Mouse (Mus musculus) granulocyte monocyte progenitor cell, adult 5-6 weeks (primary cell): Measurements from ENCODE around the gene Ovca2. TPM values are rescaled to one million over a fixed set of nuclear protein-coding genes. Genes with fewer than 3 reads are reported as not detected.

ENCODE experiments used
- ATAC-seq: replicated peaks from 2 replicates; pipeline ENCODE4 v1.8.0; 2016; ENCODE audit warnings: mild to moderate bottlenecking, moderate TSS enrichment, inconsistent platforms; ENCODE audit not compliant: poor library complexity, severe bottlenecking
- total RNA-seq, 2 experiments: library from RNA; stranded (forward) in 1 of 2; stranded (reverse) in 1 of 2; fragments of 200-712, 200-1000 nt in 1 of 2; fragments of >200 nt in 1 of 2; fragmentation: Nextera tagmentation in 1 of 2; gene quantifications; 2 replicates each; pipeline ENCODE4 v1.2.3; 2014 to 2017

Gene Ovca2
- total RNA-seq (2014; fragmentation: Nextera tagmentation), result 17.1 and 20.1 TPM in 2 replicates
- total RNA-seq (2017), result 16.1 and 16.4 TPM in 2 replicates

DNA sequence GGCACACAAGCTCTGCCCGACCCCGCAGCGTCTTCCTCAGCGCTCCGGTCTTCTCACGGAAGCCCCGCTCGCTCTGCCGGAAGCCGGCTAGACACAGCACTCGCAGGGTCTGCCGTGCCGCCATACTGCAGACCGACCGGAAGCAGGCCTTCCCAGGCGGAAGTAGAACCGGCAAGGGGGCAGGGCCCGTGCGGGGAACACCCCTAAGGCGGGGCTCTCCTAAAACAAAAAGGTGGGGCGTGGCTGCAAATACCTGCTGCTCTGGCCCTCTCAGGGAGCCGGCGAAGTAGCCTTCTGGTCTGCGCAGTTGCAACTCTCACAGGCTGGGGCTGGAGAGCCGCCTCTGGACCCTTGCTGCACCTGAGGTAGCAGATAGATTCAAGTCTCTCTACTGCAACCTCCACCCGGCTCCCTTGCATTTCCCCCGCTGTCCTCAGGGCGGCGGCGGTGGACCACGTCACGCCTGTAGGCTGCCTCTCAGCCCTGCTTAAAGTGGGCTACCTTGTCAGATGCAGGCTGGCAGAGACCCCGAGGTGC, at the start of gene Ovca2:
Gene Ovca2, minus strand, starts transcription at position 164 of the 537 bp plus-strand sequence.
- ATAC-seq, result peak; percentile 98

DNA sequence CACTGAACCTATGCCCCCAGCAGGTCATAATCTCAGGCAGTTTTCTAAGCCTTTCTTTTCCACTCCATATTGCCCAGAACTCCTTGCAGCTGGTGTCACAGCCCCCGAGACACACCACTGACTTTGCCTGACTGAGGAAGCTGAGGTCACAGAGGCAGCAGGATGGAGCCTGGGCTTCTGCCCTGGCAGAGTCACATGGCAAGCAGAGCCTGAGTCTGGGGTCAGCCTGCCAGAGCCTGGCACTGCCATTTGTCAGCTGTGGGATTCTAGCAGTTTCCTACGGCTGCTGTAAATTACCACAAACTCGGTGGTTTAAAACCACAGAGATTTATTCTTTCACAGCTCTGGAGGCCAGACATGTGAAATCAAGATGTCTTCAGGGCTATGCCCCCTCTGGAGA, 49.0 kb upstream of the Ovca2 start:
- ATAC-seq, result peak; percentile 52; the same call in 1 of the 2 replicates

DNA sequence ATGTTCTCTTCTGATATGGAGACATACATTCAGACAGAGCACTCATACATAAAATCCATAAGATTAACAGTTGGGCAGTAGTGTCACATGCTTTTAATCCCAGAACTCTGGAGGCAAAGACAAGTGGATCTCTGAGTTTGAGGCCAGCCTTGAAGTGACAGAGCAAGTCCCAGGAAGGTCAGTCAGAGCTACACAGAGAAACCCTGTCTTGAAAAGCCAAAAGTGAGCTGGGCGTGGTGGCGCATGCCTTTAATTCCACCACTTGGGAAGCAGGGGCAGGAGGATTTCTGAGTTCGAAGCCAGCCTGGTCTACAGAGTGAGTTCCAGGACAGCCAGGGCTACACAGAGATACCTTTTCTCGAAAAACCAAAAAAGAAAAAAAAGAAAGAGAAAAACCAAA, 46.2 kb upstream of the Ovca2 start:
- no peak for ATAC-seq

DNA sequence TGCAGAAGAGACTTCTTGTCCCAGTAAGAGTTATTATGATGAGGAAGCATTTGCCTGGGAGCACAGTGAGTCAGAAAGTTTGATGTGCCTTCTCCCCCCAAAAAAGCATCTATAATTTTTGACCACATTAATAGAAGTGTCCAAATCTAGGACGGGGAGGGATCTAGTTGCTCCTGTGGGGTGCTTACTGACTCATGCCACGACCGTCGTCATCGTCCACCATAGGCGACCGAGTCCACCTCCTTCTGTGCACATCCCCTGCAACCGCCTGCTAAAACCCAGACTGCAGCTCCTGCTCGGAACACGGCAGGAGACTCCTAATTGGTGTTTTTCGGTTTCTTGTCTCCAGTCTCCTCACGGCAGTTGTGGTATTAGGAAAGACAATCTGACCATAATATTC, 45.4 kb upstream of the Ovca2 start:
- no peak for ATAC-seq

DNA sequence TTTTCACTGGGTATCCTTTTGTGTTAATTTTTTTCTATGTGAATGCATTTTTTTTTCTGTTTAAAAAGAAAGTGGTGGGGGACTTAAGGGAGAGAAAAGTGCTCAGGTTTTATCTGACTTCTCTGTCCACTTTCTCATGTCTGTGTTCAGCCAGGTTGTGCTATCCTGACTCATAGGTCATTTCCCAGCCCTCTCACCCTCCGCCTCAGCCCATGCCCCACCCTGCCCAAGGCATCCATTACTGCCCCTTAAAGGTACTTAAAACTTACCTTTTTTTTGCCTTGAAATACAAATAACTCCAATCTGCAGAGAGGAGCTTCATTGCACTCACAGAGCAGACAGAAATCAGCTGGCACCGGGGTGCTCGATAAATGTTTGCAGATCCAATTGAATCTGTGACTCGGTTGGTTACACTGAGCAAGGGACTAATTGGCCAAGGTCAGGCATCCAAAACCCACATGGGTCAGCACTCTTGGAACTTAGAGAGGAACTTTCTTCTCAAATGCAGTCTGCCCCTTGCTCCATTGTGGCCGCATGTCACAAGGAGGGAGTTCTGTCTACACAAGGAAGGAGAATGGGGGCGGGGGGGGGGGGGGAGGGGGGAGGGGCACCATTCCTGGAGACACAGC, 42.0 kb upstream of the Ovca2 start:
- no peak for ATAC-seq

DNA sequence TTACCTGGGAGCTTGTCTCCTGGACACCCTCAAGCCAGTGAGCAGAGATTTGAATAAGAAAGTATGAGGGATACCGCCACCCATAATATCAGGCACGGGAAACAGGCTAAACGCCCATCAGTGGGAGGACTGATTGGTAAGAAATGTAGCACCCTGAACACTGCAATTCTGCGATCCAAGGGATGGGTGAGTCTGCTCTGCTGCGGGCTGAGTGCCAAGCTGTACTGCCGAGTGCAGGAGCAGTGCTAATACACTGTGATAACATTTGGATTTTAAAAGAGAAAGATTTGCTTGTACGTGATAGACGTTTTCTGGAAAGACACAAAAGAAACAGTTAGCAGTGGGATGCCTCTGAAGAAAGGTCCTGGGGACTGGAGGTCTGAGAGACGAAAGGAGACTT, 41.5 kb upstream of the Ovca2 start:
- ATAC-seq, result no peak

DNA sequence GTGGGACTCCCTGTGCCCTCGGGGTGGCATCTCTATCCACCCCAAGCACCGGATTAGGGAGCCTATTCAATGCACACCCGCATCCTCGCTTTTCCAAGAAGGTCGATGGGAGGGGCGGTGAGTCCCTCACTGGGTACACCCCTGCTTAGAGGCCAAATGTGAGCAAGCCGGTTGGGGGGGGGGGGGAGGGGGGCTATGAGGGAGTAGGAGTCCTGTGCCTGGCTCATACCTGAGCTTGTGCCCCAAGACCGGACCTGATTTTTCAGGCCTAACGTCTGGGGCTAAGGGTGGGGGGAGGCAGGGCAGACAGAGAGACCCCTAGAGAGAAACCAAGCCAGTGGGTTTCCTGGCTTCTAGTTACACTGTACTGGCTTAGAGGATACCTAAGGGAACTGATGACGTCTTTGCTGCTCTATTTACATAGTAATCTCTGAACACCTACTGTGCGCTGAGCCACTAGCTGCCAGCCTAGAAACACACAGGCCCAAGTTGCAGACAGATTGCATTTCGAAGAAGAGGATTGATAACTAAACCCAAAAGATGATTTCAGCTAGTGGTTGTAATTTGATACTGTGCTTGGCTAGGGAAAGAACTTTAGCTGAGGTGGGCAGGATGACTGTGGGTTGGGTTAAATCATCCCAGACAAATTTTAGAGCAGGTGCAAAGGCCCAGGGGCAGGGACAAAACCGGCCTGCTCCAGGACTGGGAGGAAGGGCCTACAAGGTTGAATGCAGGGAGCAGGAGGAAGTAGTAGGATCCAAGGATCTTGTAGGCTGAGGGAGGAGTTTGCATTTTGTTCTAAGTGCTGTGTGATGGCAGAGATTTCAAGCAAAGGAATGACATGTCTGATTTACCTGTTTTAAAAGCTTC, 35.7 kb upstream of the Ovca2 start:
- no peak for ATAC-seq

DNA sequence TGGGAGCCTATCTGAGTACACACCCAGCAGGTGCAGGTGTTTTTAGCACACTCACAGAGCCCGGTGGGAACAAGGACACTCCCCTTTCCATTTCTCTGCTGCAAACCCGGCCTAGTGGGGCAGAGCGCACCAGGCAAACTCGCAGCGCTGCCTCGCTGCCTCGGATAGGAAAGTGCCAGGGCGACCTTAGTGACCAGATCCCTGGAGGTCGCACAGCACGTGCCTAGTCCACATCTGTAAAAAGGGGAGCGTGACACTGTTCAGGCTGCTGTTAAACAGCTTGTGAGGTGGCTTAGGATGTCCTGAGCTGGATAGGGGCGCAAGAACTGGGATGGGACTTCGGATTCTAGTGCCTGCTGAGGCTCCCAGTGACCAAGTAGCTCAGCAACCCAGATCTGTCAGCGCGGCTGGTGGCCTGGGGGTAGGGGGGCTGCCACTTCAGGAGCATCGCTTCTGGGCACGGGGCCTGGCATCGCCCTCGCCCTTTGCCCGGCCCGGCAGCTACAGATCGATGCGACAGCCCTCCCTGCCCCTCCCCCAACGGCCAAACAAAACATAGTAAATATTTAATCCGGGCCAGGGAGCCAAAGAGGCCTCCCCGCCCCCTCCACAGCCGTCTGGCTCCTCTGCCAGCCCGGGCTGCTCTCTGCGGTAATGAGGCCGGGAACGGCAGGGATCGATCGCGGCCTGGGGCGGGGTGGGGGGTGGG, 34.9 kb upstream of the Ovca2 start:
- ATAC-seq, result no peak

DNA sequence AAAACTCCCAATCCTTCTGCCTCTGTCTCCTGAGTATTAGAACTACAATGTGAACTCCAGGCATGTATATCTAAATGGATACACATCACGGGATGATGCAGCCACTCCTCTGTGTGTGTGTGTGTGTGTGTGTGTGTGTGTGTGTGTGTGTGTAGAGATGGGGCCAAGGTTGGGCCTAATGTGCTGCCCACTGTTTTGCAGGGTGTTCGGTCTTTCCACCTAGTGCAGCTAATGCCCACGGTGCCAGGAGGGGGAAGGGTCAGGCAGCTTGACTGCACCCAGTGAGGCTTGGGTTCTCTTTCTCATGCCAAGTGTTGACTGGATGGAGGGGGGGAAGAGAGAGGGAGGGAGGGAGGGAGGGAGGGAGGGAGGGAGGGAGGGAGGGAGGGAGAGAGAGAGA, 34.2 kb upstream of the Ovca2 start:
- no peak for ATAC-seq

DNA sequence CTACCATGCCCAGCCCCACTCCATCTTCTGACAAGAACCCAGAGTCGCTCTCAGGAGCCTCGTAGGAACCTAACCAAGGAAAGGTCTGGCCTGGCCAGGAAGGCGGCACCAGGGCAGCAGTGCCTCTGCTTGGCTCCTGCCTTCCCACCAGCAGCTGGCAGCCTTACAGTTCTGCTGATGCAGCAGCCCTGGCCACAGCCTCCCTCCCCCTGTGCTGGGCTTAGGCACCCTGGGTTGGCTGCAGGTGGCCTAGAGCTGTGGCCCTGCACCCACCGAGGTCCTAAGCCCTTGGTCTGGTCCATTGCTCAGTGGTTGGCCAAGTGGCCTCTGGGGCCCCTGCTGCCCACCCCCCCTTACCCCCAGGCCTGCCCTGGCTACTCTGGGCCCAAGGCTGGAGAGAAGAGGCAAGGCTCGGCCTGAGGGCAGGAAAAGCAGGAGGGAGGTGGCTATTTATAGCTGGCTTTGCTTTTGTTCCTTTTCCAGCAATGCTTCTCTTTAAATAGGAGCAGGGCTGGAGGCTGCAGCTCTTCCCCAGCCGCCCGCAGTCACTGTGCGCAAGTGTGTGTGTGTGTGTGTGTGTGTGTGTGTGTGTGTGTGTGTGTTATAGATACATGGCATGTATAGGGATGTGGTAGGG, 33.5 kb upstream of the Ovca2 start:
- ATAC-seq, result no peak

DNA sequence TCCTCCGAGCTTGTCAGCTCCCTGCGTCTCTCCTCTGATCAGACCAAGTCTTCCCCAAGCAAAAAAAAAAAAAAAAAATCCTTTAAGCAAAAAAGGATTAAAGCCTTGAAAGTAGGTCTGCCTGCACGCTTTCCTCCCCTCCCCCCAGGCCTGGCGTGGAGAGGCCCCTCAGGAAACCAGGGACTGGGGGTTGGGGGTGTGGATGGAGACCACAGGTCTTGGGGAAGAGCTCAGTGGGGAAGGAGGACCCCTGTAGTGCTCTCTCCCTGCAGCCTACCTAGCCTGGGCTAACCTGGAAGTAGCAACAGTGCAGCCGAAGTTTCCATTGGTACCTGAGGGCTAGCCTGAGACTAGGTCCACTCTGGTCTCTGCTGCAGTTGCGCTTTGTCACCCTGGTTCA, 32.1 kb upstream of the Ovca2 start:
- no peak for ATAC-seq

DNA sequence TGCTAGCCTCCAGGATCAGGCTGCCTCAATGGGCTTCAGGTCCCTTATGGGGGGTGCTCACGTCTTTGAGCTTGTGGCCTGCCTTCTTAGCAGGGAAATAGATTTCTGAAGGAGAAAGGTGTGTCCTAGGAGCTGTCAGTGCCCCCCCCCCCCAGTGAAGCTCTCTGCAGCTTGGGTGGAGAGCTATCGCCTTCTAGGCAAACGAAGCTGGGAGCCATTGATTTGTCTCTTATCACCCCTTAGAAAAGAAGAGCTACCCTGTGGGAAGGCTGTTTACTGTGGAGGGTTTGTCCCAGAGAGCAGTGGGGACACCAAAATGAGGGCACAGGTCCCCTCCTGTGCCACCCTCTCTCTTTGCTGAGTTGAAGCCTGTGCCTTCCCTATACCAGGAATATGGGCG, 31.5 kb upstream of the Ovca2 start:
- ATAC-seq, result no peak

DNA sequence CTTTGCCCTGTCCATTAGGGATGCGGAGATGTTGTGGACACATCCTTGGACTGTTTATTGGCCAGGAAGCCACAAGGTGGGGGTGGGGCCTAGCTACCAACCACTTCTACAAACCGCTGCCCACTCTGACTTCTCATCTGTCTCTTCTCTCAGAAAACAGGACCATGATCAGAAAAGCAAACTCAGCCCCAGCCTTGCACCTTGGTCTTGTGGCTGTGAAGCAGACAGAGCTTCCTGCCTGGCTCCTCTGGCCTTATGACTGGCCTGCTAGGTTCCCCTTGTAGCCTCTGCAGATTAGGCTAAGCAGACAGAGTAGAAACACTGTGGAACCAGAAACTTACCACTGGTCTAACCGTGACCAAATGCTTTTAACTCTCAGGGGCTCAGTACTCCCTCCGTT, 30.7 kb upstream of the Ovca2 start:
- ATAC-seq, result peak; percentile 45

DNA sequence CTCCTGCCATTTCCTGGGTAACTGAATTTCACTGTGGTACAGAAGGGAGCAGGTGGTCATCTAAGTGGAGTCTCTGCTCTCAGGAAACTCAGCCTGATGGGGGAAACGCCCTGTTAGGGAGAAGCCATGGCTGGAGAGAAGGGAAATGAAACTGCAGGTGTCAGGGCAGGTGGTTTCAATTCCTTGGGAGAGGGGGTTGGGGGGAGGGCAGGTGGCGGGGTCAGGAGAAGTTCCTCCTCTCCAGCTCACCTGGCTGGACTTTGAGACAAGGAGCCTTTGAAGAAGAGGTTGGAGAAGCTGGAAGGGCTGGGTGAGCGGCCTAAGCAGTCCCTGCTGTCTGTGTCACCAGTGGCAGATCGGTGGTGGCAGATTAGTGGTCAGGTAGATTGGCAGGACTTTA, 27.7 kb upstream of the Ovca2 start:
- no peak for ATAC-seq

DNA sequence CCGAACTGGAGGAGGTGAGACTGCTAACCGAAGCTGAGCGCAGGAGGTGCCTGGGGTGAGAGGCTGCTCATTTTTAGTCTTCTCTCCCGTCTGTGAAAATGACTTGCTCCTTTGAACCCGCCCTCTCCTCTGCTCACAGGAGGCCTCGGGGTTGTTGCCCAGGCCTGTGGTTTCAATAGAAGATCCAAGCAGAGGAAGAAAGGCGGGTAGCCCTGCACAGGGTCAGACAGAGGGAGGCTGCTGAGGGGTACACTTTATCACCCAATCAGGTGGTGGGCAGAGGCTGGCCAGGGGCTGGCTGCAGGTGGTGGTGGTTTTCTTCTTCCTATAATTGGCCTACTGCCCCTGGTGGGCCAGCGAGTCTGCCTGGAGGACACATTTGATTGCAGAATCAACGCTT, 25.8 kb upstream of the Ovca2 start:
- peak; percentile 33; the same call in 1 of the 2 replicates for ATAC-seq

DNA sequence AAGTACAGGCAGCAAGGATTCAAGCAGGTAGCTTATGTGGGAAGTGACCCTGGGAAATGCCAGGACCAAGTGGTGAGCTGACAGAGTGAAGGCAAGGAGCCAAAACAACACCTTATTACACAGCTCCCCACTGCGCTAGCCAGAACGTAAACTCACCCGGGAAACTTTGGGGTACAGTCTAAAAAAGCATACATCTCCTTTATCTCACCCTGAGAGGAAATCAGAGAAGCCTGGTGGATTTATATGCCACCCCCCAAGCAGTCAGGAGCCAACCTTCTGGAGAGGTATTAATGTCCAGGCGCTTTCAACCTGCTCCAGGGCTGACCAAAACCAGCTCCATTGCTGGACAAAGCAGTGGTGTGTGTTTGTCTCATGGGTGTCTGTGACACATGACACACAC, 25.3 kb upstream of the Ovca2 start:
- no peak for ATAC-seq

DNA sequence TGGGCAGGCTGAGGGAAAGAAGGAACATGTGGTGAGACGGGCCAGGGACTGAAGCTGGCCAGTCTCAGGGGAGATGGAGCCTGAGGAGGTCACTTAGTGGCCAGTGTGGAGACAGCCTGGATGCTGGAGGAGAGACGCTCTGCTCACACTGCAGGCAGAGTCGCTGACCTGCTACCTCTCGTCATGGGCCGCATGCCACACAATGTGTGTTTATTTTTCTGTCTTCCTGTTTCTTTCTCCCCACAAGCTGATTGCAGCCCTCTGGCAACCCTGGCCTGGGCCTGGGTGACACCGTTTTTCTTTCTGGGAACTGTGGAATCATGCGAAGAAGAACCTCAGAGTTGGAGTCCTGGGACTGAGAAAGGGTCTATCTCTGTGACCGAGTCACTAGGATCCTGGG, 23.1 kb upstream of the Ovca2 start:
- ATAC-seq, result no peak

DNA sequence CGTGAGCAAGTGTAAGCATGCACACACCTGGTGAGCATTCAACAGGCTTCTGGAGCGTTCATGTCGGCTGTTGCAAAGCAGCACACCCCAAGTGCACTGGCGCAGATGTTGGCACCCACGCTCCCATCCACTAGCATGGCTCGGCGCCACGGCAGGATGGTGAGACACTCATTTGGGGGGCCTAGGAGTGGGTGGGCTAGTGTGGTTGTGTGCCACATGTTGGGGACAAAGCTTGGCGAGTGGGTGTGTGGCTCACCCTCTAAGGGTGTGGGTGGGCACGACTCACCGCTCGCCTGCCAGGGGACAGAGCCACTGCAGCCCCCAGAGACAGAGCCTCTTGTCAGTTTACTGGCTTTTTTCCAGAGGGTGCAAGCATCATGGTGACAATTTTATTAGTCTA, 22.3 kb upstream of the Ovca2 start:
- ATAC-seq, result no peak

DNA sequence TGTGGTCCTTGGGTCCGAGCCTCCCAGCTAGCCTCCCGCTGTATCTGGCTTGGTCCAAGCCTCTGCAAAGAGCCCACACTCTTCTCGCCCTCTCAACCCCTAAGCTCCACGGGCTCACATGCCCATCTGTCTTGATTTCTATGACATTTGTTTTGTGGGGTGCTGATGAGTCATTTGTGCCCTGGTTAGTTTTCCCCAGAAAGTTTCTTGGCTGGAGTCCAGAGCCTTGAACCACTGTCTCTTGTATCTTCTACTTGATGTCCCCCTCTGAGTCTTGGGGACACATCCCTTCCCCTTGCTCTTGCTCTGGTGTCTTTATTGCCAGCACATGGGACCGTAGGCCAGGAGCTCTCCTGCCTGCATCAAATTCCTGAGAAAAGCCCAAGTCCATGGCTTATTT, 21.3 kb upstream of the Ovca2 start:
- ATAC-seq, result no peak

DNA sequence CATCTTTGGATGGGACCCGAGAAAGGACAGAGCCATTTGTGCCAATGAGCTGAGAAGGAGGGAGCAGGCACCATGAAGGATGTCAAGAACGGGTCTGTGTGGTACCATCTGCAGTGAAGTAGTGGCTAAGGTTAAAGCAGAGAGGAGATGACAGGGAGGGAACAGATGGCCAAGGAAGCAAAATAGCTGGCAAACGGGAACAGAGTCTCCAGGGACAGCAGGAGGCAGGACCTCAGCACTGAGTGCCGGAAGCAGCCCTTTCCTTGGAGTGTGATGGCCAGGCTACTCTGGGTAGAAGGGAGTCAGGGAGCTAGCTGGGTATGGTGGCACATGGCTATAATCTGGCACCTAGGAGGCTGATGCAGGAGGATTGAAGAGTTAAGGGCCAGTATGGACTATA, 20.2 kb upstream of the Ovca2 start:
- ATAC-seq, result no peak
